Mouse (Mus musculus) bone marrow, adult 2 months (tissue): ENCODE data around the gene Dhrs4.

ENCODE experiments used
- CTCF ChIP-seq: fragments of 200-500 bp; IDR thresholded peaks from 2 replicates; pipeline ENCODE4 v1.5.1; 2011; ENCODE audit warnings: low read length, control low read depth; ENCODE audit not compliant: control insufficient read depth, insufficient read depth
- POLR2A ChIP-seq: fragments of 200-500 bp; IDR thresholded peaks from 2 replicates; pipeline ENCODE4 v1.6.1; 2011; ENCODE audit warnings: low read depth, mild to moderate bottlenecking, control low read depth, low read length, borderline replicate concordance; ENCODE audit not compliant: control insufficient read depth

GRCm38 (mm10) chr14:55490361-55491201, 12.0 kb downstream of the Dhrs4 start, which contains the start of gene Carmil3:
- TF ChIP-seq POLR2A (no peak), CTCF (no peak)
